Mouse (Mus musculus) heart, postnatal 0 days (tissue): ENCODE measurements at regions not wholly inside any gene's neighbourhood (a gene's known extent, or its start where the extent isn't known, plus 50 kb on each side); places are given as distances from the start of the nearest gene placed in this dataset.

Experiments used
- CTCF ChIP-seq: IDR thresholded peaks from 2 replicates; pipeline ENCODE4 v1.5.1; 2016; ENCODE audit warnings: antibody characterized with exemption, control low read depth, low read depth
- EP300 ChIP-seq: IDR thresholded peaks from 2 replicates; pipeline ENCODE4 v1.6.1; 2016; ENCODE audit warnings: antibody characterized with exemption, low read depth

DNA sequence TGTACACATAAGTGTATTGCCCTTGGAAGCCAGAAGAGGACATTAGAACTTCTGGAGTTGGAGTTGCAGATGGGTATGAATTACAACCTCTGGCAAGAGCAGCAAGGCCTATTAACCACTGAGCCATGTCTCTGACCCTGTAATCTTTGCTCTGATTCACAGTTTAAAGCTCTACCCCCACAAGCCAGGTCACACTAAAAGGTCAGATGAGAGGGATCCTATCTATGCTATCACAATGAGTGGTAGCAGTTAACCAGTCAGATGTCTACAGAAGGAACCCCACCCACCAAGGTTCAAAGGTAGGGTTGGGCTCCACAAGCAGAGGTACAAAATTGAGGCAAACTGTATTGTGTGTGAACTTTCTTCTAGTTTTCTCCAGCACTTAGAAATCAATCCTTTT, 94.5 kb upstream of the C2cd4b start:
- TF ChIP-seq EP300 (no peak), CTCF (no peak)
